Mouse (Mus musculus) CH12.LX (cell line): ENCODE results near the gene Lekr1. TPM values are rescaled to one million over a fixed set of nuclear protein-coding genes. Genes with fewer than 3 reads are reported as not detected.

ENCODE experiments used
- DNase-seq: peaks from one replicate; pipeline ENCODE4 v3.0.0-alpha.2; 2013; ENCODE audit errors: extremely low read depth
- H3K27ac ChIP-seq: 2 replicates; pipeline ENCODE4 v1.5.1; 2012; ENCODE audit warnings: low read depth, mild to moderate bottlenecking, control low read depth, moderate library complexity; ENCODE audit not compliant: insufficient read depth
- H3K27me3 ChIP-seq: replicated peaks from 2 replicates; pipeline ENCODE3; 2012; ENCODE audit warnings: inconsistent platforms
- H3K36me3 ChIP-seq, 2 experiments: replicated peaks in 1 of 2; 2 replicates each; pipeline versions ENCODE3 to v1.6.1; 2012; ENCODE audit warnings: inconsistent platforms in 1 of 2, low read length in 1 of 2, mild to moderate bottlenecking in 1 of 2, mixed read lengths in 1 of 2, moderate library complexity in 1 of 2; ENCODE audit not compliant: control insufficient read depth in 1 of 2, insufficient read depth in 1 of 2
- H3K4me1 ChIP-seq, 2 experiments: 2 replicates each; pipeline ENCODE4 v1.6.1; 2012; ENCODE audit warnings: inconsistent platforms in 1 of 2, moderate library complexity in 1 of 2; ENCODE audit not compliant: insufficient read depth in 2 of 2, control insufficient read depth in 1 of 2
- H3K4me2 ChIP-seq: 2 replicates; pipeline ENCODE4 v1.6.1; 2012; ENCODE audit warnings: low read depth, mild to moderate bottlenecking, control low read depth; ENCODE audit not compliant: poor library complexity, insufficient read depth, severe bottlenecking
- H3K4me3 ChIP-seq, 3 experiments: fragments of 150-350 bp in 1 of 3; sonication (generic) in 1 of 3; replicated peaks in 1 of 3; 2 replicates each; pipeline versions ENCODE3 to v1.5.1; 2011 to 2012; ENCODE audit warnings: low read depth in 2 of 3, low read length in 2 of 3, mild to moderate bottlenecking in 2 of 3, moderate library complexity in 2 of 3, control low read depth in 1 of 3, improper control_type of control experiment in 1 of 3, inconsistent platforms in 1 of 3, mixed read lengths in 1 of 3; ENCODE audit not compliant: poor library complexity in 1 of 3
- H3K79me2 ChIP-seq: replicated peaks from 2 replicates; pipeline ENCODE4 v1.6.1; 2012; ENCODE audit warnings: mild to moderate bottlenecking, moderate library complexity; ENCODE audit not compliant: control insufficient read depth, poor library complexity, insufficient read depth, severe bottlenecking; ENCODE audit errors: extremely low read depth
- H3K9ac ChIP-seq: 2 replicates; pipeline ENCODE4 v1.6.1; 2012; ENCODE audit warnings: low read depth, mild to moderate bottlenecking, control low read depth, moderate library complexity; ENCODE audit not compliant: insufficient read depth
- H3K9me3 ChIP-seq: replicated peaks from 2 replicates; pipeline ENCODE3; 2012; ENCODE audit warnings: low read length, inconsistent platforms, mixed read lengths
- CHD1 ChIP-seq: IDR thresholded peaks from 2 replicates; pipeline ENCODE4 v1.6.1; 2012; ENCODE audit warnings: low read depth, low read length, improper control_type of control experiment, inconsistent platforms
- E2F4 ChIP-seq: IDR thresholded peaks from 2 replicates; pipeline ENCODE4 v1.6.1; 2011; ENCODE audit warnings: low read depth, low read length, improper control_type of control experiment; ENCODE audit not compliant: insufficient replicate concordance
- ELF1 ChIP-seq: IDR thresholded peaks from 2 replicates; pipeline ENCODE4 v1.6.1; 2014; ENCODE audit warnings: low read depth, mild to moderate bottlenecking, inconsistent platforms, low read length, improper control_type of control experiment
- EP300 ChIP-seq: IDR thresholded peaks from 2 replicates; pipeline ENCODE4 v1.6.1; 2011; ENCODE audit warnings: low read length, improper control_type of control experiment
- ETS1 ChIP-seq: conservative IDR thresholded peaks from 2 replicates; pipeline ENCODE4 v1.6.1; 2012; ENCODE audit warnings: low read depth, mild to moderate bottlenecking, inconsistent platforms, low read length, improper control_type of control experiment, moderate library complexity
- HCFC1 ChIP-seq: IDR thresholded peaks from 2 replicates; pipeline ENCODE4 v1.6.1; 2012; ENCODE audit warnings: low read depth, mild to moderate bottlenecking, inconsistent platforms, low read length, improper control_type of control experiment
- IRF4 ChIP-seq: IDR thresholded peaks from 2 replicates; pipeline ENCODE4 v1.6.1; 2014; ENCODE audit warnings: low read depth, mild to moderate bottlenecking, inconsistent platforms, low read length, improper control_type of control experiment
- JUN ChIP-seq: IDR thresholded peaks from 2 replicates; pipeline ENCODE4 v1.6.1; 2011; ENCODE audit warnings: low read depth, mild to moderate bottlenecking, low read length, improper control_type of control experiment, moderate library complexity; ENCODE audit not compliant: insufficient read depth
- KAT2A ChIP-seq: IDR thresholded peaks from 2 replicates; pipeline ENCODE4 v1.6.1; 2012; ENCODE audit warnings: low read length, improper control_type of control experiment, inconsistent platforms; ENCODE audit not compliant: insufficient replicate concordance
- MAFK ChIP-seq: IDR thresholded peaks from 2 replicates; pipeline ENCODE4 v1.6.1; 2011; ENCODE audit warnings: low read length, improper control_type of control experiment; ENCODE audit not compliant: insufficient replicate concordance
- MEF2A ChIP-seq: IDR thresholded peaks from 2 replicates; pipeline ENCODE4 v1.6.1; 2014; ENCODE audit warnings: low read depth, mild to moderate bottlenecking, inconsistent platforms, low read length, improper control_type of control experiment, borderline replicate concordance
- MYC ChIP-seq: IDR thresholded peaks from 2 replicates; pipeline ENCODE4 v1.6.1; 2011; ENCODE audit warnings: low read depth, mild to moderate bottlenecking, improper control_type of control experiment, low read length
- NELFE ChIP-seq: IDR thresholded peaks from 2 replicates; pipeline ENCODE4 v1.6.1; 2011; ENCODE audit warnings: low read depth, low read length, improper control_type of control experiment
- PAX5 ChIP-seq: IDR thresholded peaks from 2 replicates; pipeline ENCODE4 v1.6.1; 2012; ENCODE audit warnings: low read length, inconsistent platforms, mixed read lengths
- POLR2AphosphoS2 ChIP-seq: IDR thresholded peaks from 2 replicates; pipeline ENCODE4 v1.6.1; 2011; ENCODE audit warnings: low read depth, low read length, improper control_type of control experiment
- RCOR1 ChIP-seq: conservative IDR thresholded peaks from 2 replicates; pipeline ENCODE4 v1.6.1; 2012; ENCODE audit warnings: low read depth, mild to moderate bottlenecking, inconsistent platforms, low read length, improper control_type of control experiment
- SMC3 ChIP-seq: IDR thresholded peaks from 2 replicates; pipeline ENCODE4 v1.6.1; 2011; ENCODE audit warnings: low read depth, low read length, improper control_type of control experiment
- TCF12 ChIP-seq: IDR thresholded peaks from 2 replicates; pipeline ENCODE4 v1.6.1; 2014; ENCODE audit warnings: low read depth, mild to moderate bottlenecking, inconsistent platforms, low read length, improper control_type of control experiment
- USF1 ChIP-seq: IDR thresholded peaks from 2 replicates; pipeline ENCODE4 v1.6.1; 2014; ENCODE audit warnings: low read depth, mild to moderate bottlenecking, inconsistent platforms, low read length, improper control_type of control experiment
- ZKSCAN1 ChIP-seq: IDR thresholded peaks from 2 replicates; pipeline ENCODE4 v1.6.1; 2012; ENCODE audit warnings: low read depth, inconsistent platforms, low read length, improper control_type of control experiment, borderline replicate concordance
- ZMIZ1 ChIP-seq: IDR thresholded peaks from 2 replicates; pipeline ENCODE4 v1.6.1; 2012; ENCODE audit warnings: low read depth, mild to moderate bottlenecking, inconsistent platforms, low read length, improper control_type of control experiment
- dilution Hi-C: fragments of 300-500 bp; cut with MboI; formaldehyde crosslinking; loops from 2 replicates; pipeline ENCODE4 v1.14.3; 2020; ENCODE audit warnings: low sequenced_read_pairs; ENCODE audit not compliant: extremely low pct_unique_long_range_greater_than_20kb, extremely low pct_ligation_motif_present
- in situ Hi-C: fragments of 300-500 bp; cut with MboI; formaldehyde crosslinking; loops from 3 replicates; pipeline ENCODE4 v1.14.3; 2019; ENCODE audit warnings: low sequenced_read_pairs, low pct_ligation_motif_present, low pct_unique_long_range_greater_than_20kb, mixed read lengths
- polyA plus RNA-seq: library from polyadenylated mRNA; unstranded; fragments of >175 nt; gene quantifications from 2 replicates; pipeline ENCODE4 v1.2.1, GENCODE M21; 2012; ENCODE audit warnings: low read depth; ENCODE audit not compliant: insufficient read length
- total RNA-seq, 2 experiments: library from RNA; depleted of rRNA; stranded (reverse); fragments of 300-350 nt in 1 of 2; fragments of >200 nt in 1 of 2; gene quantifications; 2 replicates each; pipeline ENCODE4 v1.2.3; 2012 to 2014

The Lekr1 gene
- total and polyA plus RNA-seq, 3 experiments: 0.17 to 1.4 (median 0.47) TPM

DNA sequence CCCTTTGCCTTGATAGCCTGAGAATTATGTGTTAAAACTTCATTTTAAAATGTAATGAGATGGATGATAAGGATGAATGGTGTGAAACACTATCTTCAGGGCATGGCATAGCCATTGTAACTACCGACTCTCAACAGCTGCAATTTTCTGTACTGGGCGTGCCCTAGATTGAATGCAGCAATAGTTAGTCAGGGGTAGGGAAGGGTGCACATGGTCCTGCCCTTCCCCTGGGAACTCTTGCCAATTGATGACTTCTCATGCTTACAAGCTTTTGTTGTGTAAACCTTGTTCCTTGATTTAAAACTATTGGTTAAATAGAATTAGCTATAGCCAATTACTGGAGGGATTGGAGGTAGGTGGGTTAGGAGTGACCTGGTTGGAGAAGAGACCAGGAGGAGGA, 23.1 kb upstream of the Lekr1 start:
- Histone ChIP-seq H3K27me3 (no peaks in the 10 kb centered on the region), H3K27ac (no peak overlapping the region), H3K79me2 (no peaks in the 10 kb centered on the region), H3K9ac (no peak overlapping the region), H3K36me3 (no peaks in the 10 kb centered on the region), H3K4me2 (no peak overlapping the region), H3K4me3 (no peak overlapping the region), H3K4me1 (no peaks in the 10 kb centered on the region), H3K9me3 (no peaks in the 10 kb centered on the region)
- no peak for DNase-seq
- TF ChIP-seq ZMIZ1 (no peak), KAT2A (no peak), CHD1 (no peak), PAX5 (no peak), HCFC1 (no peak)
- in situ Hi-C loops (no loop called here), dilution Hi-C loops (no loop called here)

DNA sequence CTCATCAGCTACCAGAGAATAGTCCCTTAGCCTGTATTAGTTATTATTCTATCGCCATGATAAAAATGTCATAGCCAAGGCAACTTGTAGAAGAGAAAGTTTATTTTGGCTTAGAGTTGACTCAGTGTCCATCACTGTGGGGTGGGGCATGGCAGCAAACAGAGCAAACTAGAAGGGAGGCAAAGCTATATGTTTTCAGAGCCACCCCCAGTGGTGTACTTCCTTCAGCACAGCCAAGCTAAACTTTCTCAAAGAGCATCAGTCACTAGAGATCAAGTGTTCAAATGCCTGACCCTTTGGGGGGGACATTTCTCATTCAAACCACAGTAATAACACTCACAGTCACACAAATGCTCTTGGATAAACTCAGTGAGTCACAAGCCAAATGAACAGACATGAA, 22.4 kb upstream of the Lekr1 start:
- Histone ChIP-seq H3K4me2 (no peak overlapping the region), H3K9me3 (no peaks in the 10 kb centered on the region), H3K4me3 (no peak overlapping the region), H3K27ac (no peak overlapping the region), H3K4me1 (no peaks in the 10 kb centered on the region), H3K36me3 (no peaks in the 10 kb centered on the region), H3K27me3 (no peaks in the 10 kb centered on the region), H3K9ac (no peak overlapping the region), H3K79me2 (no peaks in the 10 kb centered on the region)
- no peak for DNase-seq
- in situ Hi-C loops: no loop called here
- dilution Hi-C loops: no loop called here
- TF ChIP-seq E2F4: no peak
- no peak for TF ChIP-seq MEF2A
- no peak for TF ChIP-seq SMC3
- no peak for TF ChIP-seq EP300
- no peak for TF ChIP-seq TCF12
- TF ChIP-seq ETS1: no peak
- no peak for TF ChIP-seq IRF4
- TF ChIP-seq NELFE: no peak
- no peak for TF ChIP-seq ELF1
- TF ChIP-seq JUN: no peak
- no peak for TF ChIP-seq POLR2AphosphoS2
- TF ChIP-seq MAFK: no peak
- TF ChIP-seq ZKSCAN1: no peak
- TF ChIP-seq RCOR1: no peak
- no peak for TF ChIP-seq USF1
- TF ChIP-seq MYC: no peak
